Mouse (Mus musculus) activated CD4-positive, CD25-positive, alpha-beta regulatory T cell, adult 4 months (primary cell): ENCODE measurements at regions not wholly inside any gene's neighbourhood (a gene's known extent, or its start where the extent isn't known, plus 50 kb on each side); places are given as distances from the start of the nearest gene placed in this dataset.

Source experiments
- ATAC-seq: one replicate; pipeline ENCODE4 v1.8.0; 2017

GRCm38 (mm10) chr15:5511046-5511445, 267.1 kb upstream of the Ptger4 start:
- no peak for ATAC-seq

DNA sequence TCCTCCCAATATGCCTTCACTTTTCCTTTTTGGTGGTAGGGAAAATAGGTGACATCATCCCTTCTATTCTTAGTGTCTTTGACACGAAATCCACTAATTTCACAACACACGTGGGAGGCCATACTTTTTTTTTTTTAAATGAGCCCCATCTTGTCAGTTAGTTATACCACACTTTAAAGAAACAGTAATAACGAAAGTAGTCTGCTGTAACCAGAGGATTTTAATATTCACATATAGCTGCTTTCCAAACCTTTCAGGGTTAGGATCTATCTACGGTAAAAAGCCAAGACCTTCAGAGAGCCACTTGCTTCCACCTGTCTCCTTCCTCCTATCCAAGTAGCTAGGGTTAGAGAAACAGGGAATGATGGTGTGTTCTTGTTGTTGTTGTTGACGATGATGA, 268.6 kb upstream of the Ptger4 start:
- ATAC-seq: peak; percentile 33

GRCm38 (mm10) chr15:5513146-5513545, 269.2 kb upstream of the Ptger4 start:
- ATAC-seq: no peak

DNA sequence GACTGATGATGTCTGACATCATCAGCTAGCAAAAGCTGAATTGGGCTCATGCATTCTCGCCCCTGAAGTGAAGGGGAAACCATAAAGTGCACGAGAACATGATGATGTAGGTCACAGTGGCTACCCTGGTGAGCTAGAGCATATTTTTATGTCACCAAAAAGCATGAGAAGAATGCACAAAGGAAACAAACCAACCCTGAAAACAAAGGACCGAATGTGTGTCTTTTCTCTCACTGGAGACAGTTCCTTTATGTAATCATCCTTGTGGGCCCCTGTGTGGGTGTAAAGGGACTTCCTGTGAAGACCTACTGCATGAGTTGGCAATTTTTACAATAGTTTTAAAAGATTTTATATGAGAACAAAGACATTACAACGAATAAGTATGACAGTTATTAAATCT, 270.2 kb upstream of the Ptger4 start:
- ATAC-seq: peak; percentile 50

DNA sequence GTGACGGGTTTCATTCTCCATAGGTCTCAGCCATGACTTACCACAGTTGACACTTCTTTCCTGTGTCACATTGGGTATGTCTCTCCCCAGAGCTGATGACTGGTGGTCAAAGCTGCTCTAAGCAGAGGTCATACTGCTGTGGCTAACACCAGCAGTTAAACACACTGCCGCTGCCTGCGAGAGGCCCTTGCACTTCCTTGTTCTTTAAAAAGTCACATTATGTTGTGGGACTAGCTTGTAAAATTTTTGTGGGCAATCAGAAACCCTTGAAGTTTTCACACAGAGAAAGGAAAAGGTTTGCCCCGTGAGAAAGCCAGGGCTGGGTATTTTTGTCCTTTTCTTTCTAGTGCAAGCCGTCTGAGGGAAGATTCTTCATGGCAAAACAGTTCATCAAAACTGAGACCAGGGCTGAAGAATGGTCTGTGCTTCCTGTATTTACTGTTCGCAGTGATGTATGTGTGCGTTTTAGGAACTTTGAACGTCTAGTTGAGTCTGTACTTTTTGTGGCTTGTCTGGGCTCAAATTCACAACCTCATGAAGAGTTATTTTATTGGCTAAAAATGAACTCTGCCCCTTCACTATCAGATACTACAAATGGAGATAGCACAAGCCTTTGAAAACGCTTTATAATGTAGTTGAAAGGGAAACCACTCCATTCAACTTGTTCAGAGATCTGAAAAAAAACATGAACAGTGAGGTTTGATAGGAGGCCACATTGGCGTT, 273.4 kb upstream of the Ptger4 start:
- peak; percentile 45 for ATAC-seq

DNA sequence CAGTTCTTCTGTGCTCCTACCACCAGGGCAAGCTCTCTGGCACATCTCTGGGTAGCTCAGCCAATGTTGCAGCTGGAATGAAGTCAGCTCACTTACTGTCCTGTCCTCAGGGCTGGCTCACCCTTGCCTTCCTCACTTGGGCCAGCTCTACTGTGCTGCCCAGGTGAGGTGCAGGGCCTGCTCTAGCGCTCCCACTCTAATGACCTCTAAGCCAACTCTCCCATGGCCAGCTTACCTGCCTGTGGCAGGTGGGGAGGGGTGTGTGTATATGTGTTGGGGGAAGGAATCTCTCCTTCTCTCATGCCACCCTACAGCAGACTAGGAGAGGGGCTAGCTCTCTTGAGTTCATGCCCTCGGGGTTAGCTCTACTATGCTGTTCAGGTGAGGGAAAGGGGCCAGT, 275.6 kb upstream of the Ptger4 start:
- ATAC-seq: no peak

GRCm38 (mm10) chr15:5519997-5520396, 276.0 kb upstream of the Ptger4 start:
- ATAC-seq: no peak

GRCm38 (mm10) chr15:5528619-5529018, 284.6 kb upstream of the Ptger4 start:
- ATAC-seq: no peak

DNA sequence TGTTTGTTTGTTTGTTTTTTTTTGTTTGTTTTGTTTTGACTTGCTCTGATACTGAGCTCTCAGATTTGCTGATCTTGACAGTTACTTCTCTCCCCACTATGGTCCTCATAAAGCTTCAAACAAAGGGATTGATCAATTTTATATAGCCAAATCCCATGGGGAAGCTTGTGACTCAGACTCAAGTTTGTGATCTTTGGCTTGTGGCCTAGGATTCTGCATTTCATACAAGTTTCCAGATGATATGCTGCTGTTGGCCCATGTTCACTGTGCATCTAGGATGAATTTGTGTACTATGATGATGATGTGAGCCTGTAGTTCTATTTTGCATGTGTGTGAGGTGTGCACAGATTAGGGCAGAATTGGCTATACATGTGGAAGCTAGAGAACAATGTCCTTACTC, 289.7 kb upstream of the Ptger4 start:
- ATAC-seq: no peak

DNA sequence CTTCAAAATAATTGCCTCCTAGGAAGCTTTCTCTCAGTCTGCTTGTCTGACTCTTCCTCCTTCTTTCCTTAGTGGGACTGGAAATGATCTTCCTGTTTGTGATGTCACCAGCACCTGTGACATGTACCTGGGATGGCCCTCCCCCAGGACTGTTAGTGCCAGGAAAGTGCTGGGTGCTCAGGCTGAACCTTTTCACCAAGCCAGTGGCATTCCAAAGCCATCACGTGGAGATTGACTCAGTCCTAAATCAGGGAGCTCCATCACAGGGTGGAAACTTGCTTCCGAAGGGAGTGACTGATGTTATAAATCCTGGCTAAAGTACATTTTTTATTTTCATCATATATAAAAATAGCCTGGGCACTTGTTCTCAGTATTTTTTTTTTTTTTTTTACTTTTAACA, 293.4 kb upstream of the Ptger4 start:
- ATAC-seq: no peak

DNA sequence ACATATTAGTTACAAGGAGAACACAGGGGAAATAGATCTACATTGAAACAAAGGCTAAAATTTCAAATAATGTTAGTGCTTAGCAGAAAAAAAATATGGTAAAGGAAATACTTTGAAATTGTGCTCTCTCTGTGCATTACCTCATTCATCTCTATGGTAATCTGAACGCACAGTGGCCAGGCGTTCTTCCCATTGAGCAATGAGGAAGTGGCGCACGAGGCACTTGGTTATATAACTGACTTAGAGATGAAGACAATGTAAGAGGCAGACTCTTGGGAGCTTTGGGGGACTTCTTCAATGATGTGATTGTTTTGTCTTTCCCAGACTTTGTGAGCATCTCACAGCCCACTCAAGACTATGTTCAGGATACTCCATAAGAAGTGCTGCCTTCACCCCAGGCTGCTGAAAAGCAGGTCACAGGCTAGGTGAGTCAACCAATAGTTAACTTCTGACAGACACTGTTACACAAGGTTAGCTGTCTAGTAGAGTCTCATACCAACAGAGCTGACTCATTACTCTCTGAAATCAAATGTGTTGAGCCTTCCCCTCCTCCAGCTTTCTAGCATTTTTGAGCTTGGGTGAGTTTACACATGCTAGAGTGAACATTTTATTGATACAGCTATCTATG, 295.4 kb upstream of the Ptger4 start:
- no peak for ATAC-seq

GRCm38 (mm10) chr15:5554526-5554925, 310.5 kb upstream of the Ptger4 start:
- ATAC-seq: peak; percentile 82

DNA sequence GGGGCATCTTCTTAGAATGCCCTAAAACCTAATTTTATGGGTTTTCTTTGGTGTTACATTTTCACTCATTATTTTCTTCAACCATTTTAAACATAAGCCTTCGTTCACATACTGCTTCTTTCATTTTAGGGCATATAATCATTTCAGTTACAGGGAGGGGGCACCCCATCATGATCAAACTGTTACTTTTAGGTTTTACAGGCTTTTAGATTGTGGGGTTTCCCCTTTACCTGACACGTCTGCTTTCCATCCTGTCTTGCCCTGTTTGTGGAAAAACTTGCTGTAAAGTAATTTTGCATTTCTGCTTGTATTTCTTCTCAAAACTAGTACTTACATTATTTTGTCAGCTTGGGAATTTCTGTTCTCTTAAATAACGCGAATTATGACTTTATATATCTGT, 310.9 kb upstream of the Ptger4 start:
- peak; percentile 82 for ATAC-seq

GRCm38 (mm10) chr15:5555381-5556066, 311.5 kb upstream of the Ptger4 start:
- peak; percentile 29 for ATAC-seq

GRCm38 (mm10) chr15:5561783-5562182, 317.8 kb upstream of the Ptger4 start:
- peak; percentile 57 for ATAC-seq

DNA sequence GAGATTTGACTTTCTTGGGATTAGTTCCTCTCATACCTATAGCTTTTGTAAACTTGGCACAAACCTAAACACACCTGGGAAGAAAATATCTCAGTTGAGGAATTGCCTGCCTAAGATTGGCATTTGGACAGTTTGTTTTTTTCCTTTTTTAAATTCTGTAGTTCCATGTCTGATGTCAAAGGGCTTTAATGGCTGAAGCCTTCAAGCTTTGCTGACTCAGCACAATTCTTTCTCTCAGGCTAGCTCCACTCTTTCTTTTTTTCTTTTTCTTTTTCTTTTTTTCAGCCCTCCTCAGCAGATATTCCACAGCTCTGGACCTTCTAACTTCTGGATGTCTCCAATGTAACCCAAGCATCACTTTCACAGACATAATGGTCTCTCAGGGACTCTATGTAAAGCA, 330.4 kb upstream of the Ptger4 start:
- ATAC-seq: no peak

DNA sequence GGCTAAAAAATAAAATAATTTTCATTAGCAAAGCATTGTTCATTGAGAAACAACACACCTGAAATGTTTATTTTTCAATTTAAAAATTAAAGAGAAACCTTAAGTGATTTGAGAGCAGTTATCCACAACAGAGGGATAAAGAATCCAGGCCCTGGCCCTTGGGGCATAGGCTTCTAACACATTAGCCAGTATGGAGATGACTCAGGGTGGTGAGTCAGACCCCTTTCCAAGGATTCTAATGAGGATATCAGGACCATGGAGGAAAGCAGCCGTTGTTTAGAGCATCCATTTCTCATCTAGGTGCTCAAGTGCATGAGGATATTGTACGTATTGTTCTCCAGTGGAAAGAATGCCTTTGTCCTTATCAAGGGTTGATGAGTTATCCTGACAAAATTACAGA, 335.6 kb upstream of the Ptger4 start:
- no peak for ATAC-seq

DNA sequence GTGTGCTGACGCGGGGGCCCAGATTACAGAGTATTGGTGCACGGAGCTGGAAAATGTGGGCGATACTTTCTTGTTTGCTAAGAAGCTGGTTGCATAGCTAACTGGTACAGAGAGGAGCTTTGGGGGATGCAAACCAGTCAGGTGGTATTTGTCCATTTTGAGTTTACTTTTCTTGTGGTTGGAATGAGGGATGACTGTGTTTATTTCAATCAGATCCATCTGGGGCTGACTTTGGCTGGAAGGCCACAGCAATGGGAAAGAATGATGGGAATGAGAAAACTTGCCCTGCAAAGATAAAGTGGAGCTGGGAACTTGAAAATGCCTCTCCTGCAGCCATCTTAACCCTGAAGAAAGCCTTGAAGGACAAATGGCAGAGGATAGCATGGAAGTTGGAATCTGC, 336.4 kb upstream of the Ptger4 start:
- ATAC-seq: no peak

GRCm38 (mm10) chr15:5584381-5584780, 340.4 kb upstream of the Ptger4 start:
- no peak for ATAC-seq

DNA sequence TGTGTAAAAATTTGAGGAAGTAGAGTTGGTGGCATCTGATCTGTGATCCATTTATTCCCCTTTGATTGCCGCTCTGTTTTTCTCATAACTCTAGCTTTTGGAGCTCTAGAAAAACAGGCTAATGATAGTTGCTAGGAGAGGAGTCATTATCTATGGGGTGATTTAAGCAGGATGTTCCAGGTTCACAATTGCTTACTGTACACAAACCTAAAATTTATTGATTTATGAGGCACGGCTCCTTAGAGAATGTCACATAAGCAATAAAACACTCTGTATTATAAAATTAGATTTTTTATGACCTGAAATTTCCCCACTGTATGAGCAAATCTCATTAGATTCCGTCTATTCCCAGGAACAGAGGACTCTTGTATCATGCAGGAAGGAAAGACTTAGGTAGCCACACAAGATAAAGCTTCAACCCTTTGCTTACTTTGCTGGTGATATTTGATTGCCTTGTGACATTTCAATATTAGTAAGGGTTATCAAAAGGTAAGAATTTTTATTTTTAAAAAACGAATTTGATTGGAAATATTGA, 360.8 kb upstream of the Ptger4 start:
- no peak for ATAC-seq

DNA sequence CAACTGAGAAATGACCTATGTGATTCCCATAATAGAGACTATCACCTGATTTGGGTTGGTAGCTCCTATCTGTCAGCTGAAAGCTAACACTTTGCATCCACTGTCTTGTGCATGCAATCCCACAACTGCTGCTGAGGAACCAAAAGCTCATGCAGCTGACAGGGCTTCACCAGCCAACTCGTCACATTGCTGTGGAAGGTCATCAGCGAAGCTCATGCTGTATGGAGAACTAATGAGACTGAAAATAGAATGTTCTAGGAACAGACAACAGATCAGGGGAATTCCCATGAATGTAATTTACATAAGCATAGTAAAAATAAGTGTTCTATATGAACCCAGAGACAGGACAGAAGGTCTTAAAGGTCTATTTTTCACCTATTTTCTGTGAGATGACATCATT, 363.5 kb upstream of the Ptger4 start:
- peak; percentile 82 for ATAC-seq

DNA sequence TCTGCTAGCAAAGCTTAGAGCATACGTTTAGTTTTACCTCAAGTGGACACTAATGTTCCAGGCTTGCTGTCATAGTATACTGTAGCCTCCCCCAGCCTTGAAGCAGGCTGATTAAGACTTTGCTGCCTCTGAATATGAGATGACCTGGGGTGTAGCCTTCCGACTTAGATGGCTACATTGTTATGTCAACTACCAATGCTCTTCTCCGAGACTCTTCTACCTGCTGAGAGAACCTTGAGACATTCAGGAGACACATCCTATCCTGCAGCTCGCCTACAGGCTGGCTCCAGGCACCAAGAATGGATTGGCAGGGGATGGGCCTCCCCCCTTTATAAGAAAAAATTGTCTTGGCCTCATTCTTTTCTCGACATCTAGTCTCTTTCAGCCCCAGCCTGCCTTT, 379.0 kb upstream of the Ptger4 start:
- ATAC-seq: no peak

DNA sequence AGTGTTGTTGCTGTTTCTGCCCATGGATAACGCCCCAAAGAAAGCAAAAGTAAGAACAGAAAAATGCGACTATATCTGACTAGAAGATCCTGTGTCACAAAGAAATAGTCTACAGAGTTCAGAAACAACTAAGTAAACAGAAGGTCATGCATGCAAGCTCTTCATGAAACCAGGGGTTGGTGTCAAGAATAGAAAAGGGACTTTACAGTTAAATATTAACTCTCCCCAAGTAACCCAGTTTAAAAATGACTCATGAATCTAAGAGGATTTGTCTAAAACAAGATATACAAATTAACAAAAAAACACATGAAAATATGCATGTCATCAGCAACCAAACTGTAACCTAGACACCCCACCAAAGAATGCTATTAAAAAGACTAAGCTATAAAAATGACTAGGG, 381.4 kb upstream of the Ptger4 start:
- no peak for ATAC-seq

- ATAC-seq: no peak
These were observed 402.7 kb upstream of the Ptger4 start for GRCm38 (mm10) chr15:5646673-5647072.
